Mouse (Mus musculus) cerebellum, adult 2 months (tissue): ENCODE measurements at regions not wholly inside any gene's neighbourhood (a gene's known extent, or its start where the extent isn't known, plus 50 kb on each side); places are given as distances from the start of the nearest gene placed in this dataset.
A peak's percentile ranks its signal among the peaks of the same experiment; 100 is the strongest.

Experiments used
- DNase-seq, 2 experiments: peaks; one replicate each; pipeline ENCODE4 v3.0.0; 2021
- H3K27ac ChIP-seq: fragments of 200-500 bp; 2 replicates; pipeline ENCODE4 v1.5.1; 2012; ENCODE audit warnings: low read length, control low read depth, inconsistent platforms; ENCODE audit not compliant: insufficient read depth
- H3K27me3 ChIP-seq: fragments of 200-500 bp; 2 replicates; pipeline ENCODE4 v1.6.1; 2012; ENCODE audit warnings: inconsistent platforms, mild to moderate bottlenecking, low read length, moderate library complexity; ENCODE audit not compliant: control insufficient read depth, insufficient read depth
- H3K4me1 ChIP-seq: fragments of 200-500 bp; 2 replicates; pipeline ENCODE4 v1.6.1; 2011; ENCODE audit warnings: low read length; ENCODE audit not compliant: control insufficient read depth, insufficient read depth
- H3K4me3 ChIP-seq: fragments of 200-500 bp; replicated peaks from 2 replicates; pipeline ENCODE3; 2011; ENCODE audit warnings: mild to moderate bottlenecking, low read depth, low read length, control low read depth; ENCODE audit not compliant: insufficient read depth
- CTCF ChIP-seq: fragments of 200-500 bp; IDR thresholded peaks from 2 replicates; pipeline ENCODE4 v1.5.1; 2011; ENCODE audit warnings: low read depth, mild to moderate bottlenecking, control low read depth, low read length, moderate library complexity, borderline replicate concordance; ENCODE audit not compliant: insufficient read depth
- POLR2A ChIP-seq: fragments of 200-500 bp; IDR thresholded peaks from 2 replicates; pipeline ENCODE4 v1.6.1; 2011; ENCODE audit warnings: low read length, control low read depth, borderline replicate concordance; ENCODE audit not compliant: insufficient read depth
- WGBS: fragments of 180-500 bp; shearing (Covaris S2); methylation state at CpG from one replicate; pipeline ENCODE4 v1.1.7; 2018; 5-methylcytosine and 5-hydroxymethylcytosine counted together

DNA sequence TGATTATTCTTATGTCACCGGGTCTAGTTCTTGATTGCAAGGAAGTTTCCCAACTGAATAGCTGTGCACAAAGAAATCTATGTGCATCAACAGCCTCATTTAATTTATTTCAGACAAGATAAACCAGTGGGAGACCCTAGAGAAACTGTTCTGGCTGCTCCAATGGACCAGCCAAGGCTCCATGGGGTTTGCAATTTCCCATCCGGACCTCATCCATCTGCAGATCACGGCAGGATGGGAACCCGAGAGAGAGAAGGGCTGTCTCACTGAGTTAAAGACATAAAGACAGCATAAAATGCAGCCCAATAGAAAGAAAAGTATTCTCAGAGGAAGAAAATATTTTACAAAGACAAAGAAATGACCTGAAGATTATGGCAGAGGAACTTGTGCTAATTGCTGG is 458.5 kb upstream of the Cdh10 start:
- no peaks in the 10 kb centered on the region for H3K4me1 ChIP-seq
- peak in 1 of 2 experiments; percentile 5 for DNase-seq
- no peaks in the 10 kb centered on the region for H3K27me3 ChIP-seq
- no peak overlapping the region for H3K27ac ChIP-seq
- 24% methylated on average over 4 of the region's 4 CpGs for whole genome bisulfite sequencing
- TF ChIP-seq CTCF (no peak), POLR2A (no peak)
- H3K4me3 ChIP-seq: no peak overlapping the region

DNA sequence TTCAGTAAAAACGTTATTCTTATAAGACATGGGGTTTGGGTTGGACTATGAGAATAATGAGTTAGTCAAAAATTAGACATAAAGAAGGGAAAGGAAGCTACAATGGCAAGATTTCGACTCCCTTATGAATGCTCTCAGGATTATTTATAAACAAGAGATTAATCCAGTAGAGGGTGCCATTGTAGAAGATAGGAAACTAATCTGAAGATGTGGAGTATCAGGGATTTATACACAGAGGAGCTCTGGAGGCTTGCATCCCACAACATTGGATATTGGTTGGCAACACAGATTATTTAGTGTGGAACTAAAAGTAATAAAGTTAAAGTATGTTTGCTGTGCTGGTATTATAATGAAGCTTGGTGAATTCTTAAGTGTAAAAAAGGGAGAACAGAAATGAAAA is 419.0 kb upstream of the Cdh10 start:
- Histone ChIP-seq H3K27ac (no peak overlapping the region), H3K4me1 (no peaks in the 10 kb centered on the region), H3K27me3 (no peaks in the 10 kb centered on the region), H3K4me3 (no peak overlapping the region)
- WGBS: 54% methylated on average over 2 of the region's 2 CpGs
- TF ChIP-seq CTCF (no peak), POLR2A (no peak)
- no peak for DNase-seq

DNA sequence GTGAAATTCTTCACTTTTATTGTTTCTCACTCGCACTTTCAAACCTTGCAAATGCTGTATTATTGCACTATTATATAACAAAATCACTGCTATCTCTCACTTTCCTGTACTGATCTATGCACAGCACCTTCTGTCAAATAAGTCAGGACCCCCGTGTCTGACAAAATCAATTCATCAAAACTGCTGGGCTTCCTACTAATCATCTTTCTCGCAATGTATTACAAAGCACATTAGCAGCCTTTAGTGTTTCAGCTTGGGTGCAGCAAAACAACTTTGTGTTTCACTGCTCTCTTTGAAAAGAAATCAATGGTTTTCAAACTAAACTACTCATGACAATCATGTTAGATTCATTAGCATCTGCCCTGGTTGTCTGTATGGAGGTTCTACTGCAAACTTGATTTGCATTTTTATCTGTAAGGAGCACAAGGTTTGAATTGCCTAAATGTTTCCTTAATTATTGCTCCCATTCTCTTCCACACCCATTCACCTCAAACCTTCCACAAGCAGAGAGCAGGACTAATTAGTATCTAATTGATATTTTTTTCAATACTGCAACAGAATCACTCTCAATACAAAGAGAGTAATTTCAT is 418.4 kb upstream of the Cdh10 start:
- DNase-seq: no peak
- Histone ChIP-seq H3K4me1 (no peaks in the 10 kb centered on the region), H3K4me3 (no peak overlapping the region), H3K27ac (no peak overlapping the region), H3K27me3 (no peaks in the 10 kb centered on the region)
- TF ChIP-seq CTCF: no peak
- TF ChIP-seq POLR2A: no peak
- WGBS: 74% methylated on average over 3 of the region's 3 CpGs

DNA sequence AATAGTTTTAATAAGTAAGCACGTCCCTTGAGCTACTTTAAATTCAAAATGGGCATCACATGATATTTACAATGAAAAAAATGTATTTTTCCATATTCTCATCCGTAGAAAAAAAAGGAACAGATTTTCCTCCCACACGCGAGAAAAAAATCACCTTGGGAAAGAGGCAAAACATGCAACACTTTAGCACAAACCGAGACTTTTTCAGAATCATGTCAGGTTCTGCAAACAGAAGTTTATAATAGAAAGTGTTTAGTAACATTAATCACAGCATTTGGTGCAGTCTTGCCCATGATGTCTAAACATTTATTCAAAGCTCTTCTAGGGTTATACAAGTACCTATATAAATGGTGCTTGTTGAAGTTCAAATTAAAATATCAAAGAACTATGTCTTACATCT is 386.0 kb upstream of the Cdh10 start:
- no peak for DNase-seq
- H3K4me1 ChIP-seq: no peaks in the 10 kb centered on the region
- no peak overlapping the region for H3K4me3 ChIP-seq
- WGBS: 96% methylated on average over 5 of the region's 5 CpGs
- H3K27me3 ChIP-seq: no peaks in the 10 kb centered on the region
- H3K27ac ChIP-seq: no peak overlapping the region
- TF ChIP-seq CTCF (no peak), POLR2A (no peak)

- Histone ChIP-seq H3K27me3 (no peaks in the 10 kb centered on the region), H3K4me3 (no peak overlapping the region), H3K27ac (no peak overlapping the region), H3K4me1 (no peaks in the 10 kb centered on the region)
- DNase-seq: no peak
- TF ChIP-seq POLR2A (no peak), CTCF (no peak)
Measured at GRCm38 (mm10) chr15:18453801-18454200, 364.9 kb upstream of the Cdh10 start.

DNA sequence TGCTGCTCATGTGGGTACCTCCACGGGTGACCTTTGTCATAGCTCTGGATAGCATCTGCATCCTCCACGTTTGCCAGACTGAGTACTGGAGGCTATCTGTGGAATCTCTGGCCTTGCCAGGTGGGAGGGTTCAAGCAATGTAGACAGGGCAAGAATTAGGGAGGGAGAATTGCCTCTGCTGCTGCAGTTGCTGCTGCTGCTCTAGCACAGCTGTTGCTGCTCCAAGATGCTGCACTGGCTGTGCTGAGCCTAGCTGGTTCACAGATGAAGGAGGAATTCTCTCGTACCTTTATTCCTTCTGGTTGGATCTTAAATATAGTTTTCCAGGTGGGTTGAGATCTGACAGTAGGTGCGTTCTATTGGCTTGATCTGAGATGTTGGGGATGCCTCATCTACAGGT is 336.4 kb upstream of the Cdh10 start:
- TF ChIP-seq CTCF: no peak
- no peak for TF ChIP-seq POLR2A
- H3K27me3 ChIP-seq: no peaks in the 10 kb centered on the region
- WGBS: 62% methylated on average over 4 of the region's 4 CpGs
- no peak overlapping the region for H3K4me3 ChIP-seq
- H3K4me1 ChIP-seq: no peaks in the 10 kb centered on the region
- no peak overlapping the region for H3K27ac ChIP-seq
- DNase-seq: peak in 1 of 2 experiments; percentile 6

GRCm38 (mm10) chr15:18511606-18512005 is 307.1 kb upstream of the Cdh10 start:
- WGBS: 46% methylated on average over 1 of the region's 1 CpGs
- DNase-seq: no peak
- no peaks in the 10 kb centered on the region for H3K27me3 ChIP-seq
- TF ChIP-seq POLR2A: no peak
- TF ChIP-seq CTCF: no peak
- no peaks in the 10 kb centered on the region for H3K4me1 ChIP-seq
- H3K27ac ChIP-seq: no peak overlapping the region
- no peak overlapping the region for H3K4me3 ChIP-seq

- no peak overlapping the region for H3K27ac ChIP-seq
- no peaks in the 10 kb centered on the region for H3K27me3 ChIP-seq
- H3K4me1 ChIP-seq: no peaks in the 10 kb centered on the region
- TF ChIP-seq POLR2A (no peak), CTCF (no peak)
- H3K4me3 ChIP-seq: no peak overlapping the region
- DNase-seq: no peak
- 62% methylated on average over 2 of the region's 2 CpGs for WGBS
Measured at GRCm38 (mm10) chr15:18517701-18518100, 301.0 kb upstream of the Cdh10 start.
